Mouse (Mus musculus) bone marrow, adult 2 months (tissue): ENCODE measurements around the gene Nup62.

Experiments used
- CTCF ChIP-seq: fragments of 200-500 bp; IDR thresholded peaks from 2 replicates; pipeline ENCODE4 v1.5.1; 2011; ENCODE audit warnings: low read length, control low read depth; ENCODE audit not compliant: control insufficient read depth, insufficient read depth
- POLR2A ChIP-seq: fragments of 200-500 bp; IDR thresholded peaks from 2 replicates; pipeline ENCODE4 v1.6.1; 2011; ENCODE audit warnings: low read depth, mild to moderate bottlenecking, control low read depth, low read length, borderline replicate concordance; ENCODE audit not compliant: control insufficient read depth

DNA sequence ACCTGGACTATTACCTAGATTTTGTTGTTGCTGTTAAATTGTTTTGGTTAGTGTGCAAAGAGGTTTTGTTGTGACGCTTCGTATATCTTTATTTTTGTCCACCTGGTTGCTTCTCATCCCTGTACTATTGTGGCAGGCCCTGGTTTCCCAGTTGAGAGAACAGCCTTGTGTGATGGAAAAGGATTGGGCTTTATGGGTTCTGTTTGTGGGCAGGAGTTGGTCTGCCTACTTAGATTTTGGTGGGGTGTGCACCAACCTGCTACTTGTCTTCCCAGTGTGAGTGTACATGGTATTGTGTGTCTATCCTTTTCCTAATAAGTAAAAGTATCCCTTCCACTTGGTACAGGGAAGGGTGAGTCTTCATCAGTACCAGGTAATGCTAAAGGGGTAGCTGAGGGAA, 3.5 kb downstream of the Nup62 start:
- TF ChIP-seq CTCF (no peak), POLR2A (no peak)
